Mouse (Mus musculus) megakaryocyte, embryonic 14.5 days (primary cell): Measurements from ENCODE around the gene E330017A01Rik.

Experiments used
- FLI1 ChIP-seq: IDR thresholded peaks from 2 replicates; pipeline ENCODE4 v1.6.1; 2012; ENCODE audit warnings: low read length, inconsistent platforms, mixed read lengths
- GATA1 ChIP-seq: IDR thresholded peaks from 3 replicates; pipeline ENCODE4 v1.6.1; 2012; ENCODE audit warnings: mixed read lengths, low read length, inconsistent platforms, borderline replicate concordance

GRCm38 (mm10) chr16:58628336-58628680, 10.2 kb downstream of the E330017A01Rik start:
- no peak for TF ChIP-seq GATA1
- TF ChIP-seq FLI1, result no peak
